Comparison of ENCODE assay signal across 8 mouse cellular contexts in the genomic region with DNA sequence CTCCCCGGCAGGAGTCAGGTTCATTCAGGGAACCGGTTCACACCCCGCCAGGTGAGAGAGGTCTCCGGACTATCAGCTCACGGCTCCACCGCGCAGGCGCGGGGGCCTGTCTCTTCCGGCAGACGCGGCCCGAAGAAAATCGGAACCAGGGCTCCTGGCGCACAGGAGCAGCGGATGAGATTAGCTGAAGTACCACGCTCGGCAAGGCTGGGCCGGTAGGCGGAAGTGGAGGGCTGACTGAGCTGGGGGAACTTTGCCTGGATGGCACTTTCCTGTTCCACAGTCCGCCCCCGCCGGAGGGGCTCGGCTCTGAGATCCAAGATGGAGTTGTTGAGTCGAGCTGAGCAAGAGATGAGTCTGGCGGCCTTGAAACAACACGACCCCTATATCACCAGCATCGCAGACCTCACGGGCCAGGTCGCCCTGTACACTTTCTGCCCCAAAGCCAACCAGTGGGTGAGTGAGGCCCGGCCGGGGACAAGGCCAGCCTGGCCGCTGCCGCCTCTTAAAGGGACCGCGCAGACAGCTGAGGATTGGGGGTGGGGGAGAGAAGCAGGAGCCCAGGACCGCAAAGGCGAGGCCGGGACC. TPM values are rescaled to one million over a fixed set of nuclear protein-coding genes. Genes with fewer than 3 reads are reported as not detected.
DNase-seq lines count a peak whose midpoint lies in the region; ATAC-seq lines count a peak whose summit lies in the region.

A gene (plus strand): TSS at position 175 of the 588 bp plus-strand sequence.

- peak within 1 kb of the TSS; percentile 78 for H3K4me3 ChIP-seq in intestine, embryonic 14.5 days (ENCODE audit: low read depth, low read length)

- H3K36me3 ChIP-seq in intestine, embryonic 14.5 days (ENCODE audit: control insufficient read depth, insufficient read depth, low read length), result peaks cover 26% of the 10 kb centered on the region

- DNase-seq in adrenal gland, adult 18-20 months (ENCODE audit: low spot score in 2 of 2), result peak; percentile 90
- DNase-seq in embryo, embryonic 11 days, result peak; percentile 98
- DNase-seq in gastrocnemius, postnatal 25 days, result peak; percentile 95
- peak; percentile 94 for DNase-seq in intestine, embryonic 14.5 days (ENCODE audit: low spot score)
- DNase-seq in left cerebral cortex, postnatal 14 days (ENCODE audit: low spot score in 2 of 2), result peak; percentile 97
- DNase-seq in mesoderm, embryonic 11.5 days (ENCODE audit: low read depth, low spot score), result peak; percentile 96
- DNase-seq in right cerebral cortex, postnatal 36 days (ENCODE audit: low spot score in 2 of 2), result peak; percentile 95
- DNase-seq in yolk sac, embryonic 10.5 days (ENCODE audit: low spot score), result peak; percentile 96

- H3K4me1 ChIP-seq in intestine, embryonic 14.5 days (replicated peaks; ENCODE audit: control insufficient read depth, insufficient read depth, low read length), result no peaks in the 10 kb centered on the region; the same call in 1 of the 2 replicates

- peak within 1 kb of the TSS; percentile 72 for H3K4me2 ChIP-seq in intestine, embryonic 14.5 days (ENCODE audit: low read length)

- peak within 1 kb of the TSS; percentile 62; the same call in 1 of the 2 replicates for H3K27ac ChIP-seq in intestine, embryonic 14.5 days (ENCODE audit: low read depth)

- WGBS in intestine, embryonic 14.5 days, result under 1% methylated on average over 39 of the region's 39 CpGs

- H3K27me3 ChIP-seq in intestine, embryonic 14.5 days (replicated peaks; ENCODE audit: control insufficient read depth, insufficient read depth, low read length), result no peaks in the 10 kb centered on the region

- H3K9me3 ChIP-seq in intestine, embryonic 14.5 days (ENCODE audit: control insufficient read depth, low read length), result no peaks in the 10 kb centered on the region

- peak; percentile 99 for ATAC-seq in intestine, embryonic 14.5 days (replicated peaks; ENCODE audit: low FRiP score, low TSS enrichment, low read depth)

- peak within 1 kb of the TSS; percentile 71 for H3K9ac ChIP-seq in intestine, embryonic 14.5 days (ENCODE audit: low read length)

- intact Hi-C loops in left cerebral cortex, postnatal 14 days (cut with DNase I), result no loop called here

RNA-seq across cellular contexts. Expression of the gene that starts here (rescaled TPM):
- total RNA-seq in adrenal gland, adult 18-20 months (2021), result 10 to 100 TPM; 23.7 to 25.1 TPM
- total RNA-seq in gastrocnemius, postnatal 25 days (2021), result 1 to 10 TPM; 8.0 to 8.4 TPM
- 25.9 and 29.5 TPM in 2 replicates for polyA plus RNA-seq in intestine, embryonic 14.5 days (2014; fragmentation: Nextera tagmentation; extraction: Ambion mirVana)
- total RNA-seq in left cerebral cortex, postnatal 14 days (2021), result 10 to 100 TPM; 18.0 to 18.9 TPM

Comparison
In these comparisons a context has a peak if more than half of its experiments do, and no peak if none do; other contexts are left out.
1. Peak in every context shown above with its lines: DNase-seq, ATAC-seq, H3K4me3 ChIP-seq and H3K27ac ChIP-seq.